Mouse (Mus musculus): ENCODE results near the gene Ppm1k.

- TF ChIP-seq CTCF (IDR thresholded peaks at IDR 0.05; ENCODE audit: low read depth, low read length) (no peak), GATA1 (IDR thresholded peaks at IDR 0.05; ENCODE audit: borderline replicate concordance, low read length) (no peak), GATA2 (IDR thresholded peaks at IDR 0.05; ENCODE audit: borderline replicate concordance, low read depth, low read length) (no peak), TAL1 (conservative IDR thresholded peaks at IDR 0.05; ENCODE audit: low read depth, low read length) (no peak), POLR2AphosphoS5 (IDR thresholded peaks at IDR 0.05; ENCODE audit: insufficient replicate concordance, low read depth, low read length) (no peak)
These were observed 36.1 kb downstream of the Ppm1k start for GRCm38 (mm10) chr6:57499209-57499608.
